Mouse (Mus musculus) intestine, embryonic 16.5 days (tissue): ENCODE results near the gene Cd22. TPM values are rescaled to one million over a fixed set of nuclear protein-coding genes. Genes with fewer than 3 reads are reported as not detected.

Experiments
- ATAC-seq: fragments of 200-750 bp; cut with Nextera tagmentation; 2 replicates; pipeline ENCODE4 v1.8.0; 2017; ENCODE audit warnings: moderate TSS enrichment, moderate library complexity
- H3K27ac ChIP-seq: fragments of 300-500 bp; sonication (generic); 2 replicates; pipeline ENCODE4 v1.5.1; 2014; ENCODE audit warnings: mild to moderate bottlenecking, low read length
- H3K27me3 ChIP-seq: fragments of 300-500 bp; sonication (generic); replicated peaks from 2 replicates; pipeline ENCODE4 v1.6.1; 2014; ENCODE audit warnings: low read length, control low read depth, mixed read lengths; ENCODE audit not compliant: control insufficient read depth, insufficient read depth
- H3K36me3 ChIP-seq: fragments of 300-500 bp; sonication (generic); 2 replicates; pipeline ENCODE4 v1.6.1; 2014; ENCODE audit warnings: low read length, control low read depth; ENCODE audit not compliant: control insufficient read depth, insufficient read depth
- H3K4me1 ChIP-seq: fragments of 300-500 bp; sonication (generic); 2 replicates; pipeline ENCODE4 v1.6.1; 2014; ENCODE audit warnings: low read length, control low read depth, mixed read lengths; ENCODE audit not compliant: control insufficient read depth, insufficient read depth
- H3K4me2 ChIP-seq: fragments of 300-500 bp; sonication (generic); 2 replicates; pipeline ENCODE4 v1.6.1; 2014; ENCODE audit warnings: low read depth, low read length, control low read depth
- H3K4me3 ChIP-seq: fragments of 300-500 bp; sonication (generic); 2 replicates; pipeline ENCODE4 v1.5.1; 2014; ENCODE audit warnings: mild to moderate bottlenecking, low read length
- H3K9ac ChIP-seq: fragments of 300-500 bp; sonication (generic); 2 replicates; pipeline ENCODE4 v1.6.1; 2014; ENCODE audit warnings: low read depth, low read length
- H3K9me3 ChIP-seq: fragments of 300-500 bp; sonication (generic); 2 replicates; pipeline ENCODE4 v1.6.1; 2016; ENCODE audit warnings: low read length, control low read depth; ENCODE audit not compliant: control insufficient read depth
- WGBS: fragments of 180-500 bp; shearing (Covaris S2); extraction: QIAGEN DNeasy Blood & Tissue Kit; methylation state at CpG from one replicate; pipeline ENCODE4 v1.1.7; 2014; 5-methylcytosine and 5-hydroxymethylcytosine counted together
- polyA plus RNA-seq: library from polyadenylated mRNA; unstranded; fragments of >200 nt; fragmentation: Nextera tagmentation; extraction: Ambion mirVana; gene quantifications from 2 replicates; pipeline ENCODE4 v1.2.1, GENCODE M21; 2015

Cd22 gene
- polyA plus RNA-seq, 1 experiment from 2014 or later, result 0.70 TPM

DNA sequence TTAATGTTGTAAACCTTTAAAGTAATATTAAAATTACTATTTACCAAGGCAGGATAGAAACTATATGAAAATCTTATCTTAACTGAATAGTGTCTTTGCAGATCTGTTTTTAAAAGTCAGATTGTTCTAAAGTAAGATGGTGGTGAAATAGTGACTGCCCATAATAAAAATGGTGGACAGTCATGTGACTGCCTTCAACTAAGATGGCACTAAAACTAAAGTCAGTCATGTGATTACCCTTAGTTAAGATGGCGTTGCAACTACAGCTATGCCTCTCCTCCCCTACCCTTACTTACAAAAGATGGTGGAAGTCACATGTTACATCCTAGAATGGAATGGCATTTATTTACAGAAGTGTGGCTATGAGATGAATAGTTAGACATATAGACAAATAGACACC, 28.7 kb downstream of the Cd22 start:
- ATAC-seq, result no peak
- H3K4me1 ChIP-seq, result 0 out of 2 replicates have a peak, but pooled peaks cover 4% of the 10 kb centered on the region
- H3K9ac ChIP-seq, result no peak overlapping the region
- H3K4me2 ChIP-seq, result no peak overlapping the region
- no peak overlapping the region for H3K27ac ChIP-seq
- no peaks in the 10 kb centered on the region for H3K9me3 ChIP-seq
- 91% methylated on average over 1 of the region's 1 CpGs for WGBS
- H3K27me3 ChIP-seq, result no peaks in the 10 kb centered on the region
- H3K36me3 ChIP-seq, result no peaks in the 10 kb centered on the region
- H3K4me3 ChIP-seq, result no peak overlapping the region

DNA sequence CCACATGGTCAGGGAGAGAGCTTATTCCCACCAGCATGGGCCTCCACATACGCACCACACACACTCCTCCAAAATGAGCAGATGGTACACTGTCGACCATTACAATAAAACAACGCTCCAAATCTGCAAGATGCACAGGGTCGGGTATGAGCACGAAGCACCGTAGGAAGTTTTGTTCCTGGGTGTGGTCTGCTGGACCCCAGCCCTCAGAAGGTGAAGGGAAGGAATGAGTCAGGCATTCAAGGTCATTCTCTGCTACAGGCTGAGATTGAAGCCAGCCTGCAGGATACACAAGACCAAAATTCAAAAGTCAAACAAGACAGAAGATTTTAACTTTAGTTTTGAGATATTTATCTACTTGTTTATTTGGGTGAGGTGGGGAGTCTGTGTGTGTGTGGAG, 32.2 kb downstream of the Cd22 start:
- ATAC-seq, result no peak
- Histone ChIP-seq H3K27me3 (no peaks in the 10 kb centered on the region), H3K36me3 (no peaks in the 10 kb centered on the region), H3K4me2 (no peak overlapping the region), H3K4me3 (no peak overlapping the region), H3K9ac (no peak overlapping the region), H3K4me1 (peaks cover 8% of the 10 kb centered on the region; the same call in 1 of the 2 replicates), H3K9me3 (no peaks in the 10 kb centered on the region), H3K27ac (no peak overlapping the region)
- 64% methylated on average over 6 of the region's 6 CpGs for WGBS

DNA sequence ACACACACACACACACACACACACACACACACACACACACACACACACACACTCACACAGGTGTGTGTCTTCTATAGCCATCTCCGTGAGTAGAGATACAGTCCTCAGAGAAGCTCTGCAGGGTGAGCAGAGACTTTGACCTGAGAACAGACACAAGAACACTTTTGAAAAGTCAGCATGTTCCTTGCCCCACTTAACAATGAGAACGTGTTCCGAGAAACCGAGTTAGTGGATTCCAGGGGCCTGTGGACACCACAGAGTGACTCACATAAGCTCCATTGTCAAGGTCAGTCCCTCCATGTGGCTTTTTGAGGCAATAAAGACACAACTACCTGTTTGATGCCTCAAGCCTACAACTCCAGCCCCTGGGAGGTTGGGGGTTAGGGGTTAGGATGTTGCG, 32.8 kb downstream of the Cd22 start:
- ATAC-seq, result peak; percentile 63
- Histone ChIP-seq H3K27ac (no peak overlapping the region), H3K4me1 (peaks cover 8% of the 10 kb centered on the region; the same call in 1 of the 2 replicates), H3K4me2 (no peak overlapping the region), H3K9ac (no peak overlapping the region), H3K27me3 (no peaks in the 10 kb centered on the region), H3K4me3 (no peak overlapping the region), H3K9me3 (no peaks in the 10 kb centered on the region), H3K36me3 (no peaks in the 10 kb centered on the region)
- 56% methylated on average over 5 of the region's 5 CpGs for WGBS

DNA sequence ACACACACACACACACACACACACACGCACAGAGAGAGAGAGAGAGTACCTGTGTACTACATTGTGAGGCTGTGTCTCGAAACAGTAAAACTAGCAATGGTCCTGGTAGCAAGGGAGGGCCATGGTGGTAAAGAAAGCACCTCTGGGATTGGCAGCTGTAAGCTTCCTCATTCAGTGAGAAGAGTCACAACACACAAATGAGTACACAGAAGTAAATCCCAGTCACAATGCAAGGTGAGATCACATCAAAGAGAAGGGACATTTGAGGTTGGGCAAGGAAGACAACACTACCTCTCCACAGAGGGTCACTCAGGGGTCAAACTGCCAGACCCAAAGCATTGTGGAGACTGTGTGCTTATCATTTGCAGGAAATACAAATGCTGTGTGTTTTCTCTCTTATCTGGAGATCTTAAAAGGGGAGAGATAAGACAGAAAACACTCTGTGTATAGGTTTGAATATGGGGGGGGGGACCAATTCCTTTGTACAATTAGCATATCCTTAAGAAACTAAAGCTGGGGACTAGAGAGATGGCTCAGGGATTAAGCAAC, 33.6 kb downstream of the Cd22 start:
- 56% methylated on average over 2 of the region's 2 CpGs for WGBS
- ATAC-seq, result 0 out of 2 replicates have a peak, but pooled peaks have one; percentile 11
- H3K4me1 ChIP-seq, result peaks cover 10% of the 10 kb centered on the region; the same call in 1 of the 2 replicates

GRCm38 (mm10) chr7:30844676-30845297, 35.4 kb downstream of the Cd22 start:
- ATAC-seq, result no peak
- no peak overlapping the region for H3K9ac ChIP-seq
- WGBS, result 35% methylated on average over 7 of the region's 7 CpGs
- no peaks in the 10 kb centered on the region for H3K36me3 ChIP-seq
- H3K4me2 ChIP-seq, result no peak overlapping the region
- no peak overlapping the region for H3K4me3 ChIP-seq
- H3K27ac ChIP-seq, result no peak overlapping the region; the same call in 1 of the 2 replicates
- H3K4me1 ChIP-seq, result peaks cover 15% of the 10 kb centered on the region
- no peaks in the 10 kb centered on the region for H3K27me3 ChIP-seq
- no peaks in the 10 kb centered on the region for H3K9me3 ChIP-seq

More for the DNA sequence above, 33.6 kb downstream of the Cd22 start:
- Histone ChIP-seq H3K9ac (no peak overlapping the region), H3K27me3 (no peaks in the 10 kb centered on the region), H3K4me2 (no peak overlapping the region), H3K27ac (peak overlapping the region; percentile 49; the same call in 1 of the 2 replicates), H3K9me3 (no peaks in the 10 kb centered on the region), H3K36me3 (no peaks in the 10 kb centered on the region), H3K4me3 (no peak overlapping the region)

DNA sequence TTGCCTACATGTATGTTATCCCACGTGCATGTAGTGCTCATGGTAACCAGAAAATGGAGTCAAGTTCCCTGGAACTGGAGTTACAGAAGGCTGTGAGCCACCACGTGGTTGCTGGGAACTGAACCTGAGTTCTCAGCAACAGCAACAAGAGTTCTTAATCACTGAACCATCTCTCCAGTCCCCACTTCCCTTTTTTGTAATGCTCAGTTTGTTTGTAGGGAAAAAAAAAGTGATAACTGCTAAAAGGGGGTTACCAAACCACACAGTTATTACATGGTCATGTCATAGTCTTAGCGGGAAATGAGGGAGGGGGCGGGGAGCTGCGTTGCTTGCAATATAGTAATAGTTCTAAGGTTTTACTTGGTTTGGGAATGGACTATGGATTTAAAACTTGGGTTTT, 38.0 kb downstream of the Cd22 start:
- Histone ChIP-seq H3K27ac (no peak overlapping the region), H3K9me3 (no peaks in the 10 kb centered on the region), H3K36me3 (no peaks in the 10 kb centered on the region), H3K4me1 (peaks cover 11% of the 10 kb centered on the region), H3K4me2 (no peak overlapping the region), H3K4me3 (no peak overlapping the region), H3K9ac (no peak overlapping the region), H3K27me3 (no peaks in the 10 kb centered on the region)
- 83% methylated on average over 5 of the region's 5 CpGs for WGBS
- no peak for ATAC-seq

- 62% methylated on average over 4 of the region's 4 CpGs for WGBS
Observed at GRCm38 (mm10) chr7:30841379-30841778, 38.8 kb downstream of the Cd22 start.

GRCm38 (mm10) chr7:30840306-30840705, 39.8 kb downstream of the Cd22 start:
- H3K4me3 ChIP-seq, result no peak overlapping the region
- H3K27me3 ChIP-seq, result no peaks in the 10 kb centered on the region
- no peaks in the 10 kb centered on the region for H3K9me3 ChIP-seq
- H3K9ac ChIP-seq, result no peak overlapping the region
- no peak overlapping the region for H3K27ac ChIP-seq
- no peak overlapping the region for H3K4me2 ChIP-seq
- ATAC-seq, result no peak
- WGBS, result 64% methylated on average over 3 of the region's 3 CpGs
- peaks cover 11% of the 10 kb centered on the region for H3K4me1 ChIP-seq
- no peaks in the 10 kb centered on the region for H3K36me3 ChIP-seq

More at GRCm38 (mm10) chr7:30841379-30841778, 38.8 kb downstream of the Cd22 start:
- Histone ChIP-seq H3K9ac (no peak overlapping the region), H3K27me3 (no peaks in the 10 kb centered on the region), H3K4me1 (peaks cover 11% of the 10 kb centered on the region), H3K9me3 (no peaks in the 10 kb centered on the region), H3K36me3 (no peaks in the 10 kb centered on the region), H3K4me2 (no peak overlapping the region), H3K27ac (no peak overlapping the region), H3K4me3 (no peak overlapping the region)
- peak; percentile 68 for ATAC-seq

GRCm38 (mm10) chr7:30837277-30837676, 42.9 kb downstream of the Cd22 start:
- H3K27me3 ChIP-seq, result no peaks in the 10 kb centered on the region
- no peak for ATAC-seq
- no peaks in the 10 kb centered on the region for H3K9me3 ChIP-seq
- H3K9ac ChIP-seq, result no peak overlapping the region
- no peaks in the 10 kb centered on the region for H3K36me3 ChIP-seq
- no peak overlapping the region for H3K4me3 ChIP-seq
- no peak overlapping the region for H3K4me2 ChIP-seq
- no peak overlapping the region for H3K27ac ChIP-seq
- H3K4me1 ChIP-seq, result peaks cover 7% of the 10 kb centered on the region; the same call in 1 of the 2 replicates
